Mouse (Mus musculus): ENCODE data around the gene Kif27. TPM values are rescaled to one million over a fixed set of nuclear protein-coding genes. Genes with fewer than 3 reads are reported as not detected.

Kif27 gene
- total RNA-seq, 2 experiments from 2014 or later = 0.08 TPM; not detected in 1

GRCm38 (mm10) chr13:58266864-58267263, 92.1 kb downstream of the Kif27 start:
- TF ChIP-seq CTCF (IDR thresholded peaks at IDR 0.05) = no peak
- intact Hi-C loops (cut with DNase I) = no loop called here
- DNase-seq = no peak
- Histone ChIP-seq H3K4me3 (no peak overlapping the region), H3K27ac (no peak overlapping the region)

GRCm38 (mm10) chr13:58263546-58263945, 95.4 kb downstream of the Kif27 start:
- no peak overlapping the region for H3K4me3 ChIP-seq
- DNase-seq = no peak
- intact Hi-C loops (cut with DNase I) = no loop called here
- no peak for TF ChIP-seq CTCF (IDR thresholded peaks at IDR 0.05)
- no peak overlapping the region for H3K27ac ChIP-seq

- TF ChIP-seq CTCF (IDR thresholded peaks at IDR 0.05) = no peak
- no peak overlapping the region for H3K4me3 ChIP-seq
- intact Hi-C loops (cut with DNase I) = no loop called here
- DNase-seq = no peak
- no peak overlapping the region for H3K27ac ChIP-seq
These were observed 97.2 kb downstream of the Kif27 start for GRCm38 (mm10) chr13:58261674-58262073.

GRCm38 (mm10) chr13:58253268-58253667, 105.7 kb downstream of the Kif27 start:
- Histone ChIP-seq H3K27ac (no peak overlapping the region), H3K4me3 (no peak overlapping the region)
- peak; percentile 55 for TF ChIP-seq CTCF (IDR thresholded peaks at IDR 0.05)
- intact Hi-C loops (cut with DNase I) = no loop called here
- no peak for DNase-seq

GRCm38 (mm10) chr13:58248957-58249356, 110.0 kb downstream of the Kif27 start:
- TF ChIP-seq CTCF (IDR thresholded peaks at IDR 0.05) = no peak
- H3K27ac ChIP-seq = no peak overlapping the region
- DNase-seq = no peak
- intact Hi-C loops (cut with DNase I) = no loop called here
- no peak overlapping the region for H3K4me3 ChIP-seq

Small RNA genes within 50 kb of the gene (microRNA-seq; reads per million reads assigned to microRNA genes)
- gene Mir6369 = not detected
- gene Mir7-1 = 99.0 reads per million, percentile 43 among the genes with 10 or more reads in this experiment

Other genes with a start within 250 kb of the Kif27 start
- gene Klhl3, start 245.5 kb downstream of the Kif27 start, total RNA-seq (2021) = under 1 TPM; 0.36 to 0.67 TPM
- 10 to 100 TPM; 31.1 to 37.7 TPM for gene Hnrnpa0, start 230.6 kb downstream of the Kif27 start, total RNA-seq (2021)
- gene Idnk, start 201.5 kb downstream of the Kif27 start, total RNA-seq (2021) = 10 to 100 TPM in 1 of 2 experiments, 1 to 10 TPM in 1; 8.0 to 10.8 TPM
- gene Ubqln1, start 143.5 kb downstream of the Kif27 start, total RNA-seq (2021) = 10 to 100 TPM; 49.0 to 51.9 TPM
- gene Gkap1, start 83.4 kb downstream of the Kif27 start, total RNA-seq (2021) = 10 to 100 TPM; 27.5 to 31.9 TPM
- 1 to 10 TPM; 5.2 to 7.6 TPM for gene 2210016F16Rik, start 26.1 kb upstream of the Kif27 start, total RNA-seq (2021)
- gene Rmi1, start 43.1 kb upstream of the Kif27 start, total RNA-seq (2021) = 1 to 10 TPM; 6.2 to 7.6 TPM
- 100 to 1,000 TPM; 239 to 294 TPM for gene Hnrnpk, start 44.2 kb upstream of the Kif27 start, total RNA-seq (2021)

Measured in gastrocnemius, adult 2 months (tissue).